ENCODE assay signal across 9 mouse cellular contexts in the genomic region with DNA sequence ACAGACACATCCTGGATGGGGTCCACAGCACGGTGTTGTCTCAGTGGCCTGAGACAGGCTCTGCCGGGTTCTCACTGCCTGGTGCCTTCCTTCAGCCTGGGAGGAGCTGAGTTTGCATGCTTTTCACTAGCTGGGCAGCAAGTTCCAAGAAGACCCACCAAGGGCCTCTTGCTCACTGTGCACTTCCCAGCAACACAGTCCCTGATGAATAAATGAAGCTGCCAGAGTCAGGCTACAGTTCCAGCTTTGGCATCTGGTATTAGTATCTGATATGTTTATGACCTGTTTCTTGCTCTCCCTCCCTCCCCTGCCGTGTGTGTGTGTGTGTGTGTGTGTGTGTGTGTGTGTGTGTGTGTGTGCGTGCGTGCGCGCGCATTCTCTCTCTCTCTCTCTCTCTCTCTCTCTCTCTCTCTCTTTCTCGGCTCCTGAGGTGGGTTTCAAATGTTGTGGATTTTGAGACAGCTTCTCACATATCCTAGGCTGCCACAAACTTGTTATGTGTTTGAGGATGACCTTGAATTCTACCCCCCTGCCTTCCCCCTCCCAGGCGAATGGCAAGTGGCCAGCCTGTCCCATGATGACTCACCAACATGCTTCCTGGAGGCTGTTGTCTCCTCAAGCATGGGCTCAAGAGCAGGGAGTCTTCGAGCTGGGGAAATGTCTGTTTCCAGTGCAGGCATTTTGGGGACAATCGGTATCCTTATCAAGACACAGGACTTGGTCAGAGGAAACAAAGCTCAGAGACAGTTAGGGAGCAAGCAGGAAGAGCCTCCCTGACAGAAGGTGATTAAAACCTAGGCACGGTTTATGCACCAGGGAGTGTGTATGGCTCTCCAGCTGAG.
A peak's percentile ranks its signal among the peaks of the same experiment; 100 is the strongest.
DNase-seq lines count a peak whose midpoint lies in the region; ATAC-seq and TF ChIP-seq lines count a peak whose summit lies in the region.
"Had no signal": no experiment of that assay in that cellular context is flagged by ENCODE, and none has a peak within 500 bp of the region (broad histone marks: within the 10 kb centered on the region; RNA-seq: fewer than 3 reads in every experiment).

No protein-coding gene starts in this region.

- H3K27ac ChIP-seq in kidney, embryonic 16.5 days (ENCODE audit: low read length): peak overlapping the region; percentile 20; the same call in 1 of the 2 replicates
- H3K27ac ChIP-seq in thymus, adult 2 months (ENCODE audit: control insufficient read depth, insufficient read depth, low read length): no peak overlapping the region
- H3K27ac ChIP-seq: left cerebral cortex, adult 2 months had no signal

- TF ChIP-seq POLR2A in thymus, adult 2 months (IDR thresholded peaks at IDR 0.05; ENCODE audit: control insufficient read depth, extremely low read depth, insufficient read depth, low read length, poor library complexity): no peak

- no peak for TF ChIP-seq CTCF in thymus, adult 2 months (IDR thresholded peaks at IDR 0.05; ENCODE audit: borderline replicate concordance, control insufficient read depth, extremely low read depth, insufficient read depth, low read length, poor library complexity)

- H3K9me3 ChIP-seq in kidney, embryonic 16.5 days (ENCODE audit: low read length): no peaks in the 10 kb centered on the region

- H3K4me1 ChIP-seq in kidney, embryonic 16.5 days (ENCODE audit: insufficient read depth, low read length): no peaks in the 10 kb centered on the region; the same call in 1 of the 2 replicates
- H3K4me1 ChIP-seq in thymus, adult 2 months (replicated peaks; ENCODE audit: control insufficient read depth, insufficient read depth, low read length): no peaks in the 10 kb centered on the region

- H3K9ac ChIP-seq in kidney, embryonic 16.5 days (replicated peaks; ENCODE audit: low read length): no peak overlapping the region

- H3K4me2 ChIP-seq in kidney, embryonic 16.5 days (replicated peaks; ENCODE audit: low read depth, low read length): no peak overlapping the region

- H3K36me3 ChIP-seq in kidney, embryonic 16.5 days (ENCODE audit: insufficient read depth, low read length): no peaks in the 10 kb centered on the region
- H3K36me3 ChIP-seq in thymus, adult 2 months (ENCODE audit: control insufficient read depth, insufficient read depth, low read length): no peaks in the 10 kb centered on the region

- H3K27me3 ChIP-seq in kidney, embryonic 16.5 days (ENCODE audit: insufficient read depth, low read length): peaks cover 49% of the 10 kb centered on the region
- no peaks in the 10 kb centered on the region for H3K27me3 ChIP-seq in thymus, adult 2 months (ENCODE audit: control insufficient read depth, insufficient read depth, low read length)

- H3K4me3 ChIP-seq in kidney, embryonic 16.5 days (ENCODE audit: low read length): no peak overlapping the region
- no peak overlapping the region for H3K4me3 ChIP-seq in thymus, adult 2 months (ENCODE audit: control insufficient read depth, insufficient read depth, low read length)
- H3K4me3 ChIP-seq: left cerebral cortex, adult 2 months had no signal

- ATAC-seq in kidney, embryonic 16.5 days (ENCODE audit: low FRiP score, low TSS enrichment): 0 out of 2 replicates have a peak, but pooled peaks have one; percentile 49

- DNase-seq in urinary bladder, postnatal 14 days (ENCODE audit: low spot score): peak; percentile 31
- no peak for DNase-seq in urinary bladder, adult 2 months (ENCODE audit: low spot score)
- peak; percentile 49 for DNase-seq in gastrocnemius, postnatal 25 days
- no peak for DNase-seq in cerebellum, adult 11 months
- DNase-seq in retina, postnatal 1 day: no peak
- DNase-seq in thymus, adult 2 months: no peak
- DNase-seq in neural tube, embryonic 10.5 days (ENCODE audit: extremely low spot score, low spot score): no peak

- WGBS in kidney, embryonic 16.5 days: 52% methylated on average over 10 of the region's 13 CpGs
- 47% methylated on average over 12 of the region's 13 CpGs for WGBS in thymus, adult 2 months

Comparison
In these comparisons a context has a peak if more than half of its experiments do, and no peak if none do; other contexts are left out.
1. DNase-seq: peak in urinary bladder, postnatal 14 days (single experiment) and gastrocnemius, postnatal 25 days (single experiment); none in urinary bladder, adult 2 months (single experiment), cerebellum, adult 11 months (single experiment), retina, postnatal 1 day (single experiment), thymus, adult 2 months (single experiment) and neural tube, embryonic 10.5 days (single experiment).